Mouse (Mus musculus) heart, embryonic 11.5 days (tissue): Measurements from ENCODE around the gene Polg. TPM values are rescaled to one million over a fixed set of nuclear protein-coding genes. Genes with fewer than 3 reads are reported as not detected.

ENCODE experiments used
- ATAC-seq: fragments of 200-750 bp; cut with Nextera tagmentation; replicated peaks from 2 replicates; pipeline ENCODE4 v1.8.0; 2017; ENCODE audit warnings: moderate library complexity; ENCODE audit not compliant: insufficient number of reproducible peaks, low FRiP score, low TSS enrichment
- H3K27ac ChIP-seq: fragments of 300-500 bp; sonication (generic); 2 replicates; pipeline ENCODE4 v1.5.1; 2014; ENCODE audit warnings: mild to moderate bottlenecking, low read depth, low read length
- H3K27me3 ChIP-seq: fragments of 300-500 bp; sonication (generic); 2 replicates; pipeline ENCODE4 v1.6.1; 2014; ENCODE audit warnings: mild to moderate bottlenecking, low read length, mixed read lengths; ENCODE audit not compliant: control insufficient read depth, insufficient read depth
- H3K36me3 ChIP-seq: fragments of 300-500 bp; sonication (generic); 2 replicates; pipeline ENCODE4 v1.6.1; 2014; ENCODE audit warnings: mild to moderate bottlenecking, low read length, moderate library complexity, mixed read lengths; ENCODE audit not compliant: control insufficient read depth, insufficient read depth
- H3K4me1 ChIP-seq: fragments of 300-500 bp; sonication (generic); 2 replicates; pipeline ENCODE4 v1.6.1; 2014; ENCODE audit warnings: low read length; ENCODE audit not compliant: control insufficient read depth, insufficient read depth
- H3K4me2 ChIP-seq: fragments of 300-500 bp; sonication (generic); 2 replicates; pipeline ENCODE4 v1.6.1; 2014; ENCODE audit warnings: mild to moderate bottlenecking, moderate library complexity
- H3K4me3 ChIP-seq: fragments of 300-500 bp; sonication (generic); 2 replicates; pipeline ENCODE4 v1.5.1; 2014; ENCODE audit warnings: low read depth, low read length
- H3K9ac ChIP-seq: fragments of 300-500 bp; sonication (generic); 2 replicates; pipeline ENCODE4 v1.6.1; 2014; ENCODE audit warnings: mild to moderate bottlenecking, low read depth, low read length, moderate library complexity
- H3K9me3 ChIP-seq: fragments of 300-500 bp; sonication (generic); replicated peaks from 2 replicates; pipeline ENCODE4 v1.6.1; 2016; ENCODE audit warnings: low read length; ENCODE audit not compliant: control insufficient read depth
- WGBS: fragments of 180-500 bp; shearing (Covaris S2); extraction: QIAGEN DNeasy Blood & Tissue Kit; methylation state at CpG from one replicate; pipeline ENCODE4 v1.1.7; 2014; ENCODE audit not compliant: insufficient replicate concordance; 5-methylcytosine and 5-hydroxymethylcytosine counted together
- polyA plus RNA-seq: library from polyadenylated mRNA; unstranded; fragments of >200 nt; fragmentation: Nextera tagmentation; extraction: Ambion mirVana; gene quantifications from 2 replicates; pipeline ENCODE4 v1.2.1, GENCODE M21; 2014

The Polg gene
- polyA plus RNA-seq, 1 experiment from 2014 or later, result 23.9 TPM

DNA sequence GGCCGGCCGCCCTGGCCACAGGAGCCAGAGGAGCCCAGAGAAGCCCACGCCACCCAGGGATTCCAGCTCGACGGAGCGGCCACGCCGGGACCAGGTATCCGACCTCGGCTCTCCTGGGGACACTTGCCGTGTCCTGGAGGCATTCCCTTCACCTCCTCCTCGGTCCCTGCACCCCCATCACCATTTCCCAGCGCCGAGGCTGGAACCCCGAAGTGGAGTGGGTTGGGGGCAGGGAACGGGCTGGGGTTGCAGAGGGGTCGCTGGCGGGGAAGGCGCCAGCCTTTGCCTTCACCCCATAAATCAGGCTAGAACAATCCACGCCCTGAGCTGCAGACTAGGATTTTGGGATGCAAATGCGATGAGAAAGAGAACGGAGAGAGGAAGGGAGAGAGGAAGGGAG, 39.2 kb upstream of the Polg start:
- no peak for ATAC-seq
- no peak overlapping the region for H3K9ac ChIP-seq
- 2% methylated on average over 22 of the region's 22 CpGs for WGBS

DNA sequence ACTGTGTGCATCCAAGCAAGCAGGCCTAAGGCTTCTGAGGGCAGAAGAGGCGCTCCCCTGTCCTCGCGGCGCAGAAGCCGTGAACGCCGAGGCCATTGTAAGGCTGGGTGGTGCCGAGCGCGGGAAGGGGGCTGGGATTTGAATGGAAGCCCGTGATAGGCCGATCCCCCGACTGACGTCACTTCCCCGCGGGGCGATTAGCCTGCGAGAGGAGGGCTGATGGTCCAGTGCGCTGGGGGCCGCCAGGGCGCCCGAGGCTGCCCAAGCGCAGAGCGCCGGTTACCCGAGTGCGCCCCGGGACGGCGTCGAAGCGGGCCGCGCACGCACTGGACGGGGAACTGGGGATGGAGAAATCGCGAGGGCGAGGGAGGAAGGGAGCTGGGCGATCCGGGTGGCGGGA, 38.6 kb upstream of the Polg start:
- peak overlapping the region; percentile 64 for H3K4me2 ChIP-seq
- peaks cover 13% of the 10 kb centered on the region for H3K4me1 ChIP-seq
- H3K4me3 ChIP-seq, result peak overlapping the region; percentile 42
- no peak overlapping the region for H3K9ac ChIP-seq
- no peaks in the 10 kb centered on the region for H3K9me3 ChIP-seq
- 1% methylated on average over 40 of the region's 42 CpGs for WGBS
- no peak overlapping the region for H3K27ac ChIP-seq
- peaks cover 100% of the 10 kb centered on the region for H3K27me3 ChIP-seq
- no peak for ATAC-seq
- H3K36me3 ChIP-seq, result no peaks in the 10 kb centered on the region

More for the DNA sequence above, 39.2 kb upstream of the Polg start:
- Histone ChIP-seq H3K4me3 (peak overlapping the region; percentile 42), H3K27me3 (peaks cover 99% of the 10 kb centered on the region), H3K36me3 (no peaks in the 10 kb centered on the region), H3K9me3 (no peaks in the 10 kb centered on the region), H3K4me2 (peak overlapping the region; percentile 64), H3K27ac (no peak overlapping the region), H3K4me1 (peaks cover 10% of the 10 kb centered on the region; the same call in 1 of the 2 replicates)

DNA sequence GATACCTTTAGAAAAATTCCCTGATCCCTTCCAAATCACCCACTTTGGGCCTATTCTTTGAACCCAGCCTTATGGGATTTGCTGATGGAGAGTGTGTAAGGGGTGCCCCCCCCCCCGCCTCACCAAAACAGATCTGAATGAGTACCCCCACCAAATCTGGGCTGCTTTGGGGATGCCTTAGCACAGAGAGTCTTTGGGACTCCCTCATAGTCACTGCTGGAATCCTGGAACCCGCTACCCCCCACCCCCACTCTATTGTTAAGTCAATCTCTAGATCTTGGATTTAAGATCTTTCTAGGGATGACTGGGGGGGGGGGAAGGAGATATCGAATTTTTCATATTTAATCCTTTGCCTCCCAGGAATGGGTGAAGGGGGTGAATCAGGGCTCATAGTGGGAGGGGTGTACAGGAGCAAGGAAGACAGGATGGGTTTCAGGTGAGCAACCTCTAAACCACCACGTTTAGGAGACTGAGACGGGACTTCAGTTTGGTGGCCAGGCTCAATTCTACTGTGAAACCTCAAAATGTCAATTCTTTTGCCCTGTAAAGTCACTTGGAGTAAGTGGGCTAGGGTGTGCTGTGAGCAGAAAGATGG, 37.6 kb upstream of the Polg start:
- Histone ChIP-seq H3K4me1 (peaks cover 12% of the 10 kb centered on the region), H3K4me3 (no peak overlapping the region), H3K36me3 (no peaks in the 10 kb centered on the region), H3K27ac (no peak overlapping the region), H3K4me2 (no peak overlapping the region), H3K9ac (no peak overlapping the region), H3K27me3 (peaks cover 100% of the 10 kb centered on the region), H3K9me3 (no peaks in the 10 kb centered on the region)
- WGBS, result 8% methylated on average over 5 of the region's 5 CpGs
- no peak for ATAC-seq

DNA sequence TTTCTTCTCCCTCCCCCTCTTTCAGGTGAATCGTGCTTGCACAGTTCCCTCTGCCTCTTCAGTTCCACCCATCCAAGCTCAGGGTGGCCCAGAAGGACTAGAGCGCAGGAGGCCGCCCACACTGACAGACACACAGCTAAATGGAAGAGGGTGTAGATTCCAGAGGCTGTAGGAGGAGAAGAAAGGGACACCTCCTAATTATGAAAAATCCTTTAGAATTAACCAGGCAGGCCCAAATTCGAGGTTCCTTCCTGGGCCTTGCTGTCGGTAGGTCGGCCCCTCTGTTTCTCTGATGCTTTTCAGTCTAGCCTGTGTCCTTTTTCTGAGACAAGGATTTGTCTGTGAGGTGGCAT, 36.9 kb upstream of the Polg start:
- H3K9me3 ChIP-seq, result no peaks in the 10 kb centered on the region

DNA sequence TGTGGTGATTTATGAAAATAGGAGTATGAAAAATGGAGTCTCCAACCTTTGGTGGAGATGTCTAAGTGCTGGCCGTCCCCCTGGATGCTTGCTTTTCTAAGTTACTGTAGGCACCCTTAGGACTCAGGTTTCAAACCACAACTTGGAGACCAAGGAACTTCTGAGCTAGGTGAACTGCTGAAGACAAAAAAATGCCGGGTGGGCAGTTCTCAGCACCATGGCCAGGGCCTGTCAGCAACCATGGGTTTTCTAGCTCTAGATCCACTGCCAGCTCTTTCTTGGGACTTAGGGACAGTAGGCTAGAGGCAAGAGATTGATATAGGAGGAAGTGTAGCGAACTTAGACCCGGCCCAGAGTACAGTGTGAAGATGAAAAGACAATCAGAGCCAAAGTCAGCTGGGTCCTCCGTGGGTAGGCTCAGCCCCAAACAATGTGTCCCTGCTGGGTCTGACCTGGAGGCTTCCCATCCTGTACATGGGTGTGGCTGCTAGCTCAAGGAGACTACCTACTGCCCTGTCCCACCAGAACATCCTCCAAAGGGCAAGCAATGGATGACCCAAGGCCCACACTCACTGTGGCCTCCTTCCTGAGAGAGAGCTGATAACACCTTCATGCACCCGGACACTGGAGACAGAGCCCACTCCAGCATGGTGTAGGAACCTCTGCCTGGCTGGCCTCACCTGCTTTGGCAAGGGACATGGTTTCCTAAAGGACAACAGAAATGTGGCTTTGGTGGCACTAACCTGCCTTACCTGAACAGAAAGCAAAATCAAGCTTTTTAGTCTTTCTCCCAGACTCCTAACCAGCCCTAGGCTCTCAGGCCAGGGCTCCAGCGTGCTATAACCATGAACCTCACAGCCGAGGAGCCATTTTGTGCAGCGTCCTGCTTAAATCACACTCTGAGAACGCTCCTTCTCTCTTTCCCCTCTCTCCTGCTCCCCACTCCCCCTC, 36.3 kb upstream of the Polg start:
- no peak overlapping the region for H3K4me3 ChIP-seq
- no peak overlapping the region for H3K9ac ChIP-seq
- no peak overlapping the region for H3K4me2 ChIP-seq
- peaks cover 100% of the 10 kb centered on the region for H3K27me3 ChIP-seq
- no peak for ATAC-seq
- H3K9me3 ChIP-seq, result no peaks in the 10 kb centered on the region
- no peak overlapping the region for H3K27ac ChIP-seq
- no peaks in the 10 kb centered on the region for H3K36me3 ChIP-seq
- WGBS, result 9% methylated on average over 10 of the region's 10 CpGs
- peaks cover 10% of the 10 kb centered on the region for H3K4me1 ChIP-seq

More for the DNA sequence above, 36.9 kb upstream of the Polg start:
- 13% methylated on average over 6 of the region's 6 CpGs for whole genome bisulfite sequencing
- Histone ChIP-seq H3K4me3 (no peak overlapping the region), H3K9ac (no peak overlapping the region), H3K36me3 (no peaks in the 10 kb centered on the region), H3K27ac (no peak overlapping the region), H3K4me1 (peaks cover 10% of the 10 kb centered on the region), H3K4me2 (no peak overlapping the region), H3K27me3 (peaks cover 100% of the 10 kb centered on the region)
- no peak for ATAC-seq

DNA sequence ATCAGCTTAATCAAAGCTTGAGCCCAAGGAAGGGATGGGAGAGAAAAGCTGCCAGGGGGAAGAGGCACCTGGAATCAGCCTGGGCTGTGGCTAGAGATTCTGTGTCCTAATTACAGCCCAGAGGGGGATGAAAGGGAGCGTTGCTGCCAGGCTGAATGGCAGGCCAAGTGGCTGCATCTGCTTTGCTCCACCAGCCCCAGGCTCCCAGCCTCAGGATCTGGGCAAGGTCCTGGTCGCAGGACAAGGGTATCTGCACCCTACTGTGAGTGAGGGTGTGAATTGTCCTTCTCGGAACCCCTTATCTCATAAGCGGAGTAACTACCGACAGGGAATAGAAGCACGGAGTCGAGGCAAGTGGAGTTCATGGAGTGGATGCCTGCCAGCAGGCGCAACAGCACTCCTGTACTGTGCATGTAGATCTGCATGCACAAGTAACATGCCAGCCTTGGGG, 35.4 kb upstream of the Polg start:
- Histone ChIP-seq H3K4me3 (no peak overlapping the region), H3K27me3 (peaks cover 100% of the 10 kb centered on the region), H3K36me3 (no peaks in the 10 kb centered on the region), H3K27ac (no peak overlapping the region), H3K4me2 (no peak overlapping the region), H3K9me3 (no peaks in the 10 kb centered on the region), H3K4me1 (peaks cover 10% of the 10 kb centered on the region), H3K9ac (no peak overlapping the region)
- no peak for ATAC-seq
- 3% methylated on average over 8 of the region's 8 CpGs for WGBS

DNA sequence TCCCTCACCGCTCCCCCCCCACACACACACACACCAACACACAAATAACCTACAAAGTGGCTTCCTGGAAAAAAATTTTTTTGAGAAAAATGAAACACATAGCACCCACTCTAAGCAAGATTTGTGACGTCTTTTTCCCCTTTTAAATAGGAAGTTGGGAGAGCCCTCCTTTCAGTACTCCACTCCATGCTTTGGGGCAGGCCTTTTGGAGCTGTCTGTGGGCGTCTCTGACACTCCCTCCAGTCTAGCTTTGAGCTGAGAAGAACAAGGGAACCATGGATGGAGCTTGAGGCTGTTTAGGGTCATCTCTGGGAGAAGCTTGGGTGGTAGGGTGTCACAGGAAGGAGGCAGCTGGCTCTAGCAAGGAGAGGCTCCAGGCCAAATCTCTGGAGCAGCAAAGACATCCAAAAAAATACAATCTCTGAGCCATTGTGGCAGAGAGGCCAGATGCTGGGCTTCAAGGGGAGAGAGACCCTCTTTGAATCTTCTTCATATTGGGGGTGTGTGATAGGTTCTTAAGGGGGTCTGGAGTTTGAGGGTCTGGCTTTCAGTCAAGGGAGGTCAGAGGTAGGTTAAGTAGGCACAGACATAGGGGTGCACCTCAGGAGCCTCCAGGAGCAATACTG, 34.6 kb upstream of the Polg start:
- H3K27ac ChIP-seq, result no peak overlapping the region
- WGBS, result 4% methylated on average over 3 of the region's 3 CpGs
- peaks cover 100% of the 10 kb centered on the region for H3K27me3 ChIP-seq
- no peaks in the 10 kb centered on the region for H3K36me3 ChIP-seq
- no peak overlapping the region for H3K4me2 ChIP-seq
- H3K4me3 ChIP-seq, result no peak overlapping the region
- H3K9ac ChIP-seq, result no peak overlapping the region
- peaks cover 10% of the 10 kb centered on the region for H3K4me1 ChIP-seq
- H3K9me3 ChIP-seq, result no peaks in the 10 kb centered on the region
- ATAC-seq, result no peak

DNA sequence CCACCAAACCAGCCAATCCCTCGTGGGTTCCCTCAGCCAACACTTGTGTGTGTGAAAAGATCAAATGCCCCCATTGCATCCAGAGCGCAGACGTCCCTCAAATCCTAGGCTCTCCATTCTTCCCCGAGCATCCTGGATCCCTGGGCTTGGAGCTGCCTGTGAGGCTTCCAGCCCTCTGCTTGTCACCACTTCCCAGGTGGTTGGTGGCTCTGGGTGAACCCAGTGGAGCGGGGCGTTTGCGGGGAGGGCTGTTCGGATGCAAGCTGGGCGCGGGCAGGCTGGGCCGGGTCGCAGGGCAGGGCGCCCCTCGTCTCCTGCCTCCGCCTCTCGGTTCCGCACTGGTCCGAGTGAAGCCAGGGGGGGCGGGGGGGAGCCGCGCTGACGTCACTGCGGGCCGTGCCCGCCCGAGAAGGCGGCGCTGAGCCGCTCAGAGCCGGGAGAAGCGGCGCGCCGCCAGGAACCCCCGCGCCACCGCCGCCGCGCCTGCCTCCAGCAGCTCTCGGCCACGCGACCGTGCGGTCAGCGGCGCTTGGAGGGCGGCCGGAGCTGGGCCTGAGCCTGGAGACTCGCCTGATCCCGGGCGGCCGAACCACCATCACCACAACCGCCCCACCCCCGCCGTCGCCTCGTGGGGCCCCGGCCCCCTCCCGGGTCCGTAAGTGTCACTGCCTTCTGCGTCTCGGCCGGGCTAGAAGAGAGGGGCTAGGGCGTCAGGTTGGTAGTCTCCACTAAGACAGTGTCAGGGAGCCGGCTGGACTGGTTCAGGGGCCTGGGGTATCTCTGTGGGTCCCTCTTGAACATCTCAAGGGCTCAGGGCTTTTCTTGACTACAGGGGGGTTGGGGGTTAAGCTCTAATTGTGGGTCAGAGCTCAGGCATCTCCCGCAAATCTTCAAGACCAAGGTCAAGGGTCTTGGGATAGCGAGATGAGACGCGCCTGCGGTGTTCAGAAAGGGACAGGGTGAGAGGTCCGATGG, 33.7 kb upstream of the Polg start:
- under 1% methylated on average over 66 of the region's 72 CpGs for WGBS
- H3K4me1 ChIP-seq, result peaks cover 7% of the 10 kb centered on the region
- H3K4me3 ChIP-seq, result peak overlapping the region; percentile 21
- no peak overlapping the region for H3K9ac ChIP-seq
- no peaks in the 10 kb centered on the region for H3K36me3 ChIP-seq
- H3K27me3 ChIP-seq, result peaks cover 99% of the 10 kb centered on the region
- ATAC-seq, result no peak
- H3K9me3 ChIP-seq, result no peaks in the 10 kb centered on the region
- peak overlapping the region; percentile 33 for H3K4me2 ChIP-seq
- no peak overlapping the region for H3K27ac ChIP-seq
